Mouse (Mus musculus): ENCODE results near the gene Mlxipl. TPM values are rescaled to one million over a fixed set of nuclear protein-coding genes. Genes with fewer than 3 reads are reported as not detected.

Mlxipl gene
- total and polyA plus RNA-seq, 2 experiments from 2014 or later = 0.58 to 0.86 TPM

DNA sequence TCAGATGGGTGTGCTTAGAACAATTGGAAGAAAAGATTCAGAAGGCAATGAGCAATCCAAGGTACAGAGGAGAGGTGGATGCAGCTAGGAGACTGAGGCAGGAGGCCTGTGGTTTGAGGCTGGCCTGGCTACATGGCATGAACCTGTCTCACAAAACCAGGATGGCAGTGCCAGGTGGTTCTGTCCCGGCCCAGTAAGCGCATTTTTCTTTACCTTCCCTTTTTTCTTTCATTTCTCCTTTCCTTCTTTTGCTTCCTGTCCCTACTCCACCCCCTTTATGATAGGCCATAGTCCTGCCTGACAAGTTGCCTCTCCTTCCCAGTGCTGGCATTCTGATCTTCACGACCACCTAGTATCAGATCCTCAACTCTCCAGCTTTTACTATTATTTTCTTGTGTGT, 95.3 kb downstream of the Mlxipl start:
- no peak overlapping the region for H3K9ac ChIP-seq (replicated peaks; ENCODE audit: low read length)
- H3K4me1 ChIP-seq (ENCODE audit: insufficient read depth, low read length) = peaks cover 16% of the 10 kb centered on the region
- H3K36me3 ChIP-seq (ENCODE audit: insufficient read depth, low read length) = peaks cover 24% of the 10 kb centered on the region
- no peak overlapping the region for H3K27ac ChIP-seq
- no peaks in the 10 kb centered on the region for H3K9me3 ChIP-seq (ENCODE audit: low read length)
- TF ChIP-seq CTCF (IDR thresholded peaks at IDR 0.05; ENCODE audit: low read depth) = no peak
- no peak overlapping the region for H3K4me2 ChIP-seq (ENCODE audit: low read depth, low read length)
- H3K4me3 ChIP-seq (ENCODE audit: low read length) = no peak overlapping the region
- no peaks in the 10 kb centered on the region for H3K27me3 ChIP-seq (ENCODE audit: insufficient read depth, low read length)
- WGBS = 96% methylated on average over 3 of the region's 3 CpGs
- no peak for ATAC-seq
- no peak for DNase-seq (ENCODE audit: low spot score)

DNA sequence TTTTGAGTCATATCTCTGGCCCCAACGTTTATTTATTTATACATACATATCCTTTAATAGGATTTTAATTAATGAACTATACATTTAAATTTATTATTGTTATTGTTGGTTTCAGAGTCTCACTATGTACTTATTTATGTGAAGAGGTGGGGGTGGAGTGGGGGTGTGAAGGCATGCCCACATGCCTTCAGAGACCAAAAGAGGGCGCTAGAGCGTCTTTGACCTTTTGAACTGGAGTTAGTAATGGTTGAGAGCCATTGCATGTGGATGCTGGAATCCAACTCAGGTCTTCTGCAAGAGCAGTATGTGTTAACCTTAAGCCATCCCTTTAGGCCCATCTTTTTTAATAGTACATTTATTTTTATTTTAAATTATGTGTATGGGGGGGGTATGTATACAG, 95.9 kb downstream of the Mlxipl start:
- peaks cover 17% of the 10 kb centered on the region for H3K4me1 ChIP-seq (ENCODE audit: insufficient read depth, low read length)
- H3K4me3 ChIP-seq (ENCODE audit: low read length) = no peak overlapping the region
- TF ChIP-seq CTCF (IDR thresholded peaks at IDR 0.05; ENCODE audit: low read depth) = peak; percentile 33
- H3K4me2 ChIP-seq (ENCODE audit: low read depth, low read length) = no peak overlapping the region
- no peaks in the 10 kb centered on the region for H3K9me3 ChIP-seq (ENCODE audit: low read length)
- 28% methylated on average over 3 of the region's 3 CpGs for WGBS
- H3K36me3 ChIP-seq (ENCODE audit: insufficient read depth, low read length) = peaks cover 19% of the 10 kb centered on the region
- no peak overlapping the region for H3K27ac ChIP-seq
- no peak overlapping the region for H3K9ac ChIP-seq (replicated peaks; ENCODE audit: low read length)
- H3K27me3 ChIP-seq (ENCODE audit: insufficient read depth, low read length) = no peaks in the 10 kb centered on the region
- ATAC-seq = no peak
- DNase-seq (ENCODE audit: low spot score) = peak; percentile 33

- WGBS = 22% methylated on average over 10 of the region's 10 CpGs
- ATAC-seq = peak; percentile 13; the same call in 1 of the 2 replicates
- Histone ChIP-seq H3K36me3 (ENCODE audit: insufficient read depth, low read length) (peaks cover 12% of the 10 kb centered on the region; the same call in 1 of the 2 replicates), H3K9me3 (ENCODE audit: low read length) (no peaks in the 10 kb centered on the region), H3K4me3 (ENCODE audit: low read length) (peak overlapping the region; percentile 98), H3K4me2 (ENCODE audit: low read depth, low read length) (peak overlapping the region; percentile 88), H3K27me3 (ENCODE audit: insufficient read depth, low read length) (no peaks in the 10 kb centered on the region), H3K9ac (replicated peaks; ENCODE audit: low read length) (peak overlapping the region; percentile 94), H3K27ac (peak overlapping the region; percentile 95), H3K4me1 (ENCODE audit: insufficient read depth, low read length) (peaks cover 17% of the 10 kb centered on the region)
- peak; percentile 34 for DNase-seq (ENCODE audit: low spot score)
- TF ChIP-seq CTCF (IDR thresholded peaks at IDR 0.05; ENCODE audit: low read depth) = no peak
These were observed 96.5 kb downstream of the Mlxipl start for GRCm38 (mm10) chr5:135186231-135186620.

DNA sequence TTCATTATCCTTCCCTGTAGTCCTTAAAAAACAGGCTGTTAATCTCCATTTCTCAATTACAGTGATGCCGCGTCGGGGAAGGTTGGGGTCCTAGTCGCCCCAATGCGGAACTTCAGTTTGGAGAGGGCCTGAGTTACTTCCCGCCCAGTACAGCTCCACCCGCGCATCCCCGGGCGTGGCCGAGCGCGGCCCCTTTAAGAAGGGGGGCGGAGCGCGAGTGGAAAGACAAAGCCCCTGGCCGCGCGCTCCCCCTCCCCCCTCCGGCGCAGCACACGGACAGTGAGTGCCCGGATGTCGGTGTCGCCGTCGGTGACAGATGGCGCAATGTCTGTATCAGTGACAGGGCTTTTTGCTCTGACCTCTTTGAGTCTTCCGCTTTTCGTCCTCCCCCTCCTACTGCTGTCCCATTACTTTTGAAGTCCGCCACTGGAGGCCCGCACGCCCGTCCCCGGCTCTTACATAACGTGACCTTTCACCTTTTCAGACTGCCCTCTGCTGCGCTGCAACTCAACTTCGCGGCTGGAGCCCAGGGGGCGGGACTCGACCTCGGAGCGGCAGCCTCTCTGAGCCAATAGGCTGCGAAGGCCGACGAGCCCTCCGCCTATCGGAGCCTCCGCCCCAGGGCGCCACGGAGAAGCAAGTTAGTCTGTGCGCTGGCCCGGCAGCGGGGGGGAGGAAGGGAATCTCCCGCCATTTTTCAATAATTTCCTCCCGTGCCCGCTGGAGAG, 97.1 kb downstream of the Mlxipl start, which contains the start of gene Baz1b:
TSS of gene Baz1b (plus strand) at position 644 of the 728 bp plus-strand sequence.
- ATAC-seq = peak; percentile 98
- Histone ChIP-seq H3K27me3 (ENCODE audit: insufficient read depth, low read length) (no peaks in the 10 kb centered on the region), H3K4me2 (ENCODE audit: low read depth, low read length) (peak within 1 kb of the TSS; percentile 88), H3K9me3 (ENCODE audit: low read length) (no peaks in the 10 kb centered on the region), H3K9ac (replicated peaks; ENCODE audit: low read length) (peak within 1 kb of the TSS; percentile 94), H3K4me3 (ENCODE audit: low read length) (peak within 1 kb of the TSS; percentile 98), H3K36me3 (ENCODE audit: insufficient read depth, low read length) (peaks cover 7% of the 10 kb centered on the region; the same call in 1 of the 2 replicates), H3K4me1 (ENCODE audit: insufficient read depth, low read length) (peaks cover 17% of the 10 kb centered on the region), H3K27ac (peak within 1 kb of the TSS; percentile 95)
- peak; percentile 30; the same call in 1 of the 2 replicates for TF ChIP-seq CTCF (IDR thresholded peaks at IDR 0.05; ENCODE audit: low read depth)
- under 1% methylated on average over 55 of the region's 57 CpGs for WGBS
- peak; percentile 99 for DNase-seq (ENCODE audit: low spot score)

DNA sequence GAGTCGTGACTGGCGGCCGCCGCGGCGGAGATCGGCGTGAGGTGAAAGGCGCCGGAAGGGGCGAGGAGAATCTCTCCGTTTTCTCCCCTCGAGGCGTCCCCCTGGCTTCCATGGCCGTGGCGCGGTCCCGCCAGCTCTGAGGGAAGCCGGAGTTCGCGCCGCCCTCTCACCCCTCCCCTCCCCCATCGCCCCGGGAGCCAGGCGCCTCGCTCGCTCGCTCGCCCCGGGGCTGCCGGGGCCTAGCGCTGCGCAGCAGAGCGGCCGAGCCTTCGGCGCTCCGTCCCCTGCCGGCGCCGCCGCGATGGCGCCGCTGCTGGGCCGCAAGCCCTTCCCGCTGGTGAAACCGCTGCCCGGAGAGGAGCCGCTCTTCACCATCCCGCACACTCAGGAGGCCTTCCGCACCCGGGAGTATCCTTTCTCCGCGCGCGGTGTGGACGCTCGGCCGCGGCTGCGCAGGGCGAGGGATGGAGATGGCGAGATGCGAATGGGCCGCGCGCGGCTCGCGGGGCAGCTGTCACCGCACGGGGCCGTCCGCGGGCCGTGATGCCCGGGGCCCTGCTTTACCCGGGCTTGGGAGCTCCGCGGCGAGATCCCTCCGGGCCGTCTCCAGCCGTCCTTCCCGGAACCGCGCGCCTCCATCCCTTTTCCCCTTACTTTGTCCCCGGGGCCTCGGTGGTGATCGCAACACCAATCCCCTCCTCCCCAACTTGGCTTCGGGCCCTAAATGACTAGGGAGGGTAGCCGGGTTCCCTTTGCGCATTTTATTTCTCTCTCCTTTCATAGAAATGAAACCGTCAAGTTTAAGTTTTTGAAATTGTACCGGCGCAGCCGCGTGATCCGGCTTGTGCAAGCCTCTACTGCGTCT, 97.9 kb downstream of the Mlxipl start:
- DNase-seq (ENCODE audit: low spot score) (peak; percentile 54), ATAC-seq (peak; percentile 36)
- Histone ChIP-seq H3K27ac (peak overlapping the region; percentile 95), H3K27me3 (ENCODE audit: insufficient read depth, low read length) (no peaks in the 10 kb centered on the region), H3K4me2 (ENCODE audit: low read depth, low read length) (peak overlapping the region; percentile 88), H3K9me3 (ENCODE audit: low read length) (no peaks in the 10 kb centered on the region), H3K4me3 (ENCODE audit: low read length) (peak overlapping the region; percentile 98), H3K9ac (replicated peaks; ENCODE audit: low read length) (peak overlapping the region; percentile 94), H3K36me3 (ENCODE audit: insufficient read depth, low read length) (no peaks in the 10 kb centered on the region), H3K4me1 (ENCODE audit: insufficient read depth, low read length) (peaks cover 17% of the 10 kb centered on the region)
- WGBS = under 1% methylated on average over 78 of the region's 102 CpGs
- no peak for TF ChIP-seq CTCF (IDR thresholded peaks at IDR 0.05; ENCODE audit: low read depth)

Other genes with a start within 250 kb of the Mlxipl start
- gene Tmem270, start 183.2 kb upstream of the Mlxipl start, total RNA-seq (2014; rRNA removed) = not detected in 2 replicates
- gene Tmem270, start 183.2 kb upstream of the Mlxipl start, polyA plus RNA-seq (2015; fragmentation: Nextera tagmentation; extraction: Ambion mirVana) = not detected in 2 replicates
- gene Cldn13, start 174.4 kb upstream of the Mlxipl start, total RNA-seq (2014; rRNA removed) = not detected in 2 replicates
- gene Cldn13, start 174.4 kb upstream of the Mlxipl start, polyA plus RNA-seq (2015; fragmentation: Nextera tagmentation; extraction: Ambion mirVana) = not detected in 2 replicates
- 8.1 and 10.9 TPM in 2 replicates for gene Mettl27, start 157.5 kb upstream of the Mlxipl start, total RNA-seq (2014; rRNA removed)
- 8.5 and 11.0 TPM in 2 replicates for gene Mettl27, start 157.5 kb upstream of the Mlxipl start, polyA plus RNA-seq (2015; fragmentation: Nextera tagmentation; extraction: Ambion mirVana)
- not detected in 2 replicates for gene Cldn4, start 143.0 kb upstream of the Mlxipl start, total RNA-seq (2014; rRNA removed)
- not detected in 2 replicates for gene Cldn4, start 143.0 kb upstream of the Mlxipl start, polyA plus RNA-seq (2015; fragmentation: Nextera tagmentation; extraction: Ambion mirVana)
- 3.6 and 10.5 TPM in 2 replicates for gene Cldn3, start 103.7 kb upstream of the Mlxipl start, total RNA-seq (2014; rRNA removed)
- gene Cldn3, start 103.7 kb upstream of the Mlxipl start, polyA plus RNA-seq (2015; fragmentation: Nextera tagmentation; extraction: Ambion mirVana) = 4.7 and 5.9 TPM in 2 replicates
- 60.7 and 72.4 TPM in 2 replicates for gene Abhd11, start 80.7 kb upstream of the Mlxipl start, total RNA-seq (2014; rRNA removed)
- 81.7 and 83.7 TPM in 2 replicates for gene Abhd11, start 80.7 kb upstream of the Mlxipl start, polyA plus RNA-seq (2015; fragmentation: Nextera tagmentation; extraction: Ambion mirVana)
- 141 and 149 TPM in 2 replicates for gene Stx1a, start 66.4 kb upstream of the Mlxipl start, total RNA-seq (2014; rRNA removed)
- 118 and 126 TPM in 2 replicates for gene Stx1a, start 66.4 kb upstream of the Mlxipl start, polyA plus RNA-seq (2015; fragmentation: Nextera tagmentation; extraction: Ambion mirVana)
- gene Dnajc30, start 25.7 kb upstream of the Mlxipl start, total RNA-seq (2014; rRNA removed) = 14.7 and 19.6 TPM in 2 replicates
- gene Dnajc30, start 25.7 kb upstream of the Mlxipl start, polyA plus RNA-seq (2015; fragmentation: Nextera tagmentation; extraction: Ambion mirVana) = 43.4 and 45.3 TPM in 2 replicates
- 44.8 and 52.2 TPM in 2 replicates for gene Bud23, start 24.9 kb upstream of the Mlxipl start, total RNA-seq (2014; rRNA removed)
- 64.5 TPM in 2 replicates for gene Bud23, start 24.9 kb upstream of the Mlxipl start, polyA plus RNA-seq (2015; fragmentation: Nextera tagmentation; extraction: Ambion mirVana)
- 97.1 and 100 TPM in 2 replicates for gene Vps37d, start 11.6 kb upstream of the Mlxipl start, total RNA-seq (2014; rRNA removed)
- 28.6 and 30.0 TPM in 2 replicates for gene Vps37d, start 11.6 kb upstream of the Mlxipl start, polyA plus RNA-seq (2015; fragmentation: Nextera tagmentation; extraction: Ambion mirVana)
- gene Tbl2, start 59.8 kb downstream of the Mlxipl start, total RNA-seq (2014; rRNA removed) = 36.9 and 43.7 TPM in 2 replicates
- gene Tbl2, start 59.8 kb downstream of the Mlxipl start, polyA plus RNA-seq (2015; fragmentation: Nextera tagmentation; extraction: Ambion mirVana) = 10.7 and 12.3 TPM in 2 replicates
- gene Bcl7b, start 78.4 kb downstream of the Mlxipl start, total RNA-seq (2014; rRNA removed) = 13.7 and 18.5 TPM in 2 replicates
- 32.5 and 36.4 TPM in 2 replicates for gene Bcl7b, start 78.4 kb downstream of the Mlxipl start, polyA plus RNA-seq (2015; fragmentation: Nextera tagmentation; extraction: Ambion mirVana)
- 35.5 and 42.9 TPM in 2 replicates for gene Baz1b, start 97.4 kb downstream of the Mlxipl start, total RNA-seq (2014; rRNA removed)
- 15.8 and 16.7 TPM in 2 replicates for gene Baz1b, start 97.4 kb downstream of the Mlxipl start, polyA plus RNA-seq (2015; fragmentation: Nextera tagmentation; extraction: Ambion mirVana)
- gene Fzd9, start 161.3 kb downstream of the Mlxipl start, total RNA-seq (2014; rRNA removed) = 35.1 and 49.8 TPM in 2 replicates
- gene Fzd9, start 161.3 kb downstream of the Mlxipl start, polyA plus RNA-seq (2015; fragmentation: Nextera tagmentation; extraction: Ambion mirVana) = 18.0 TPM in 2 replicates